Mouse (Mus musculus): ENCODE data around the gene Pthlh.

GRCm38 (mm10) chr6:147241541-147241940 lies 22.4 kb downstream of the Pthlh start:
- TF ChIP-seq CTCF (IDR thresholded peaks at IDR 0.05; ENCODE audit: low read depth): no peak
- no peak for TF ChIP-seq EP300 (IDR thresholded peaks at IDR 0.05; ENCODE audit: low read depth)
